Mouse (Mus musculus): Measurements from ENCODE around the gene Aldh16a1. TPM values are rescaled to one million over a fixed set of nuclear protein-coding genes. Genes with fewer than 3 reads are reported as not detected.
"Not testable (repeated sequence)": the region's sequence is repeated elsewhere in the genome, so short reads cannot be mapped to it uniquely, and the experiment has no call there.

Aldh16a1 gene
- polyA plus RNA-seq, 1 experiment from 2014 or later = 33.4 TPM

GRCm38 (mm10) chr7:45155590-45155989, 1.2 kb upstream of the Aldh16a1 start:
- 85% methylated on average over 9 of the region's 9 CpGs for WGBS
- Histone ChIP-seq H3K4me3 (no peak overlapping the region), H3K27ac (replicated peaks) (no peak overlapping the region), H3K9me3 (no peaks in the 10 kb centered on the region), H3K36me3 (peaks cover 44% of the 10 kb centered on the region), H3K9ac (no peak overlapping the region), H3K4me1 (peaks cover 17% of the 10 kb centered on the region), H3K4me2 (peak overlapping the region; percentile 77; the same call in 1 of the 2 replicates), H3K27me3 (replicated peaks) (no peaks in the 10 kb centered on the region)
- no peak for ATAC-seq (ENCODE audit: extremely low read depth, insufficient number of reproducible peaks, low FRiP score, low TSS enrichment)

- peak overlapping the region; percentile 32; the same call in 1 of the 2 replicates for H3K27ac ChIP-seq (replicated peaks)
- no peaks in the 10 kb centered on the region for H3K9me3 ChIP-seq
- no peaks in the 10 kb centered on the region for H3K27me3 ChIP-seq (replicated peaks)
- no peak for ATAC-seq (ENCODE audit: extremely low read depth, insufficient number of reproducible peaks, low FRiP score, low TSS enrichment)
- H3K4me1 ChIP-seq = peaks cover 21% of the 10 kb centered on the region
- 71% methylated on average over 12 of the region's 12 CpGs for WGBS
- H3K4me2 ChIP-seq = peak overlapping the region; percentile 77
- peak overlapping the region; percentile 70 for H3K4me3 ChIP-seq
- H3K36me3 ChIP-seq = peaks cover 38% of the 10 kb centered on the region
- peak overlapping the region; percentile 95 for H3K9ac ChIP-seq
Observed at GRCm38 (mm10) chr7:45154993-45155514, 670 bp upstream of the Aldh16a1 start.

- peak overlapping the region; percentile 95 for H3K9ac ChIP-seq
- H3K4me3 ChIP-seq = peak overlapping the region; percentile 70
- H3K4me1 ChIP-seq = peaks cover 21% of the 10 kb centered on the region
- peak overlapping the region; percentile 95 for H3K27ac ChIP-seq (replicated peaks)
- peak overlapping the region; percentile 77 for H3K4me2 ChIP-seq
- ATAC-seq (ENCODE audit: extremely low read depth, insufficient number of reproducible peaks, low FRiP score, low TSS enrichment) = no peak
- WGBS = 1% methylated on average over 5 of the region's 5 CpGs
- no peaks in the 10 kb centered on the region for H3K27me3 ChIP-seq (replicated peaks)
- H3K9me3 ChIP-seq = no peaks in the 10 kb centered on the region
- H3K36me3 ChIP-seq = peaks cover 24% of the 10 kb centered on the region
Observed at GRCm38 (mm10) chr7:45153586-45153985, 798 bp downstream of the Aldh16a1 start.

GRCm38 (mm10) chr7:45153052-45153451, 1.3 kb downstream of the Aldh16a1 start:
- peak overlapping the region; percentile 70; the same call in 1 of the 2 replicates for H3K4me3 ChIP-seq
- ATAC-seq (ENCODE audit: extremely low read depth, insufficient number of reproducible peaks, low FRiP score, low TSS enrichment); H3K27ac ChIP-seq (replicated peaks); H3K9me3 ChIP-seq; H3K27me3 ChIP-seq (replicated peaks): not testable (repeated sequence)
- 88% methylated on average over 2 of the region's 2 CpGs for WGBS
- peaks cover 24% of the 10 kb centered on the region for H3K4me1 ChIP-seq
- peak overlapping the region; percentile 77 for H3K4me2 ChIP-seq
- peaks cover 21% of the 10 kb centered on the region for H3K36me3 ChIP-seq
- H3K9ac ChIP-seq = peak overlapping the region; percentile 95; the same call in 1 of the 2 replicates

GRCm38 (mm10) chr7:45151303-45151702, 3.1 kb downstream of the Aldh16a1 start:
- WGBS = 52% methylated on average over 11 of the region's 11 CpGs
- Histone ChIP-seq H3K27ac (replicated peaks) (no peak overlapping the region), H3K27me3 (replicated peaks) (no peaks in the 10 kb centered on the region), H3K4me3 (no peak overlapping the region), H3K4me2 (no peak overlapping the region), H3K4me1 (peaks cover 24% of the 10 kb centered on the region), H3K36me3 (peaks cover 24% of the 10 kb centered on the region), H3K9ac (0 out of 2 replicates have a peak overlapping the region, but pooled peaks have one; percentile 4), H3K9me3 (no peaks in the 10 kb centered on the region)
- no peak for ATAC-seq (ENCODE audit: extremely low read depth, insufficient number of reproducible peaks, low FRiP score, low TSS enrichment)

- H3K36me3 ChIP-seq = peaks cover 29% of the 10 kb centered on the region
- WGBS = 58% methylated on average over 4 of the region's 4 CpGs
- no peak overlapping the region; the same call in 1 of the 2 replicates for H3K27ac ChIP-seq (replicated peaks)
- no peak overlapping the region for H3K4me3 ChIP-seq
- H3K4me2 ChIP-seq = no peak overlapping the region
- ATAC-seq (ENCODE audit: extremely low read depth, insufficient number of reproducible peaks, low FRiP score, low TSS enrichment) = no peak
- no peaks in the 10 kb centered on the region for H3K27me3 ChIP-seq (replicated peaks)
- H3K9ac ChIP-seq = peak overlapping the region; percentile 19; the same call in 1 of the 2 replicates
- H3K4me1 ChIP-seq = peaks cover 23% of the 10 kb centered on the region
- no peaks in the 10 kb centered on the region for H3K9me3 ChIP-seq
Observed at GRCm38 (mm10) chr7:45150321-45150720, 4.1 kb downstream of the Aldh16a1 start.

GRCm38 (mm10) chr7:45149545-45149944, 4.8 kb downstream of the Aldh16a1 start:
- H3K36me3 ChIP-seq = peaks cover 37% of the 10 kb centered on the region

GRCm38 (mm10) chr7:45148534-45149098, 5.8 kb downstream of the Aldh16a1 start:
- peaks cover 15% of the 10 kb centered on the region for H3K4me1 ChIP-seq
- H3K27me3 ChIP-seq (replicated peaks) = no peaks in the 10 kb centered on the region
- no peak overlapping the region for H3K4me2 ChIP-seq
- peak overlapping the region; percentile 26; the same call in 1 of the 2 replicates for H3K27ac ChIP-seq (replicated peaks)
- H3K4me3 ChIP-seq = no peak overlapping the region
- 40% methylated on average over 4 of the region's 4 CpGs for WGBS
- no peak for ATAC-seq (ENCODE audit: extremely low read depth, insufficient number of reproducible peaks, low FRiP score, low TSS enrichment)
- H3K36me3 ChIP-seq = peaks cover 46% of the 10 kb centered on the region
- H3K9me3 ChIP-seq = no peaks in the 10 kb centered on the region
- no peak overlapping the region for H3K9ac ChIP-seq

More at GRCm38 (mm10) chr7:45149545-45149944, 4.8 kb downstream of the Aldh16a1 start:
- Histone ChIP-seq H3K27me3 (replicated peaks) (no peaks in the 10 kb centered on the region), H3K9me3 (no peaks in the 10 kb centered on the region), H3K27ac (replicated peaks) (no peak overlapping the region), H3K4me1 (peaks cover 16% of the 10 kb centered on the region), H3K9ac (no peak overlapping the region), H3K4me2 (no peak overlapping the region), H3K4me3 (no peak overlapping the region)
- ATAC-seq (ENCODE audit: extremely low read depth, insufficient number of reproducible peaks, low FRiP score, low TSS enrichment) = no peak
- 66% methylated on average over 6 of the region's 6 CpGs for WGBS

- peaks cover 11% of the 10 kb centered on the region for H3K4me1 ChIP-seq
- H3K4me2 ChIP-seq = no peak overlapping the region
- 71% methylated on average over 11 of the region's 11 CpGs for WGBS
- H3K9ac ChIP-seq = no peak overlapping the region
- H3K27me3 ChIP-seq (replicated peaks) = no peaks in the 10 kb centered on the region
- H3K27ac ChIP-seq (replicated peaks) = peak overlapping the region; percentile 26; the same call in 1 of the 2 replicates
- no peak overlapping the region for H3K4me3 ChIP-seq
- no peak for ATAC-seq (ENCODE audit: extremely low read depth, insufficient number of reproducible peaks, low FRiP score, low TSS enrichment)
- H3K9me3 ChIP-seq = no peaks in the 10 kb centered on the region
- peaks cover 53% of the 10 kb centered on the region for H3K36me3 ChIP-seq
Observed at GRCm38 (mm10) chr7:45147899-45148298, 6.5 kb downstream of the Aldh16a1 start.

GRCm38 (mm10) chr7:45147267-45147666, 7.1 kb downstream of the Aldh16a1 start:
- no peaks in the 10 kb centered on the region for H3K27me3 ChIP-seq (replicated peaks)
- 88% methylated on average over 11 of the region's 11 CpGs for WGBS
- H3K4me2 ChIP-seq = no peak overlapping the region
- peaks cover 60% of the 10 kb centered on the region for H3K36me3 ChIP-seq
- no peak for ATAC-seq (ENCODE audit: extremely low read depth, insufficient number of reproducible peaks, low FRiP score, low TSS enrichment)
- H3K27ac ChIP-seq (replicated peaks) = no peak overlapping the region
- H3K4me3 ChIP-seq = no peak overlapping the region
- H3K4me1 ChIP-seq = peaks cover 11% of the 10 kb centered on the region
- no peak overlapping the region for H3K9ac ChIP-seq
- no peaks in the 10 kb centered on the region for H3K9me3 ChIP-seq

- Histone ChIP-seq H3K27me3 (replicated peaks) (no peaks in the 10 kb centered on the region), H3K4me2 (no peak overlapping the region), H3K9ac (no peak overlapping the region), H3K4me3 (no peak overlapping the region), H3K4me1 (peaks cover 6% of the 10 kb centered on the region; the same call in 1 of the 2 replicates), H3K9me3 (no peaks in the 10 kb centered on the region), H3K27ac (replicated peaks) (no peak overlapping the region), H3K36me3 (peaks cover 66% of the 10 kb centered on the region)
- WGBS = 89% methylated on average over 8 of the region's 8 CpGs
- ATAC-seq (ENCODE audit: extremely low read depth, insufficient number of reproducible peaks, low FRiP score, low TSS enrichment) = no peak
Observed at GRCm38 (mm10) chr7:45145460-45145859, 8.9 kb downstream of the Aldh16a1 start.

Data from heart, embryonic 13.5 days (tissue).